In genomic region chr10:26638056-26638455, GRCm38 (mm10) we compare ENCODE assay signal across 21 mouse cellular contexts.
DNase-seq lines count a peak whose midpoint lies in the region; ATAC-seq lines count a peak whose summit lies in the region.
"Had no signal": no experiment of that assay in that cellular context is flagged by ENCODE, and none has a peak within 500 bp of the region (broad histone marks: within the 10 kb centered on the region; RNA-seq: fewer than 3 reads in every experiment).

No protein-coding gene starts in this region.

- no peaks in the 10 kb centered on the region for H3K4me1 ChIP-seq in intestine, embryonic 15.5 days (replicated peaks)
- H3K4me1 ChIP-seq: forebrain, embryonic 13.5 days; heart, embryonic 10.5 days; hindbrain, embryonic 12.5 days had no signal

- H3K4me3 ChIP-seq in intestine, embryonic 15.5 days (replicated peaks): no peak overlapping the region
- H3K4me3 ChIP-seq: forebrain, embryonic 13.5 days; heart, embryonic 10.5 days; hindbrain, embryonic 12.5 days had no signal

- H3K27me3 ChIP-seq in intestine, embryonic 15.5 days (replicated peaks): no peaks in the 10 kb centered on the region
- H3K27me3 ChIP-seq: forebrain, embryonic 13.5 days; hindbrain, embryonic 12.5 days had no signal

- no peak overlapping the region for H3K9ac ChIP-seq in intestine, embryonic 15.5 days
- H3K9ac ChIP-seq: forebrain, embryonic 13.5 days; forebrain, postnatal 0 days; hindbrain, embryonic 12.5 days had no signal

- no peak overlapping the region for H3K4me2 ChIP-seq in intestine, embryonic 15.5 days (replicated peaks)
- H3K4me2 ChIP-seq: forebrain, embryonic 13.5 days; hindbrain, embryonic 12.5 days had no signal

- H3K36me3 ChIP-seq in intestine, embryonic 15.5 days: no peaks in the 10 kb centered on the region
- H3K36me3 ChIP-seq: heart, embryonic 10.5 days; hindbrain, embryonic 12.5 days had no signal

- DNase-seq in heart, adult 11 months: peak; percentile 64
- no peak for DNase-seq in heart, adult 9 months (ENCODE audit: low spot score in 2 of 2)
- peak; percentile 16 for DNase-seq in NIH3T3 (ENCODE audit: low read depth)
- DNase-seq in brain, adult 2 months (ENCODE audit: low read depth, low spot score): peak; percentile 49
- DNase-seq in ovary, postnatal 36 days (ENCODE audit: low spot score): no peak
- DNase-seq in thymus, postnatal 10 days (ENCODE audit: low spot score in 2 of 2): no peak
- DNase-seq: adrenal gland, postnatal 14 days; cerebellum, adult 18-20 months; cerebellum, postnatal 10 days; forebrain, postnatal 0 days; gastrocnemius, postnatal 14 days; heart, postnatal 10 days; heart, postnatal 4 days; kidney, adult 11 months; kidney, adult 9 months had no signal

- WGBS in intestine, embryonic 15.5 days: 71% methylated on average over 4 of the region's 4 CpGs

- no peak for ATAC-seq in intestine, embryonic 15.5 days
- ATAC-seq: forebrain, embryonic 13.5 days; forebrain, postnatal 0 days; hindbrain, embryonic 16.5 days; inflammation-experienced regulatory T-cells, adult 6 months had no signal

- no peaks in the 10 kb centered on the region for H3K9me3 ChIP-seq in intestine, embryonic 15.5 days
- H3K9me3 ChIP-seq: forebrain, embryonic 13.5 days; heart, embryonic 10.5 days; hindbrain, embryonic 12.5 days had no signal

- H3K27ac ChIP-seq in intestine, embryonic 15.5 days: no peak overlapping the region
- H3K27ac ChIP-seq: forebrain, embryonic 13.5 days; heart, embryonic 10.5 days; hindbrain, embryonic 12.5 days had no signal

Comparison
In these comparisons a context has a peak if more than half of its experiments do, and no peak if none do; other contexts are left out.
1. DNase-seq: peak in heart, adult 11 months (single experiment), NIH3T3 (single experiment) and brain, adult 2 months (single experiment); none in heart, adult 9 months (0 of 2), ovary, postnatal 36 days (single experiment) and thymus, postnatal 10 days (0 of 2).